Mouse (Mus musculus) intestine, embryonic 15.5 days (tissue): ENCODE results near the gene Ifit2. TPM values are rescaled to one million over a fixed set of nuclear protein-coding genes. Genes with fewer than 3 reads are reported as not detected.
"Not testable (repeated sequence)": the region's sequence is repeated elsewhere in the genome, so short reads cannot be mapped to it uniquely, and the experiment has no call there.

Experiments used
- ATAC-seq: fragments of 200-750 bp; cut with Nextera tagmentation; 2 replicates; pipeline ENCODE4 v1.8.0; 2017; ENCODE audit warnings: moderate TSS enrichment, moderate library complexity
- H3K27ac ChIP-seq: fragments of 300-500 bp; sonication (generic); 2 replicates; pipeline ENCODE4 v1.5.1; 2015; ENCODE audit warnings: mild to moderate bottlenecking, inconsistent platforms
- H3K27me3 ChIP-seq: fragments of 300-500 bp; sonication (generic); replicated peaks from 2 replicates; pipeline ENCODE4 v1.6.1; 2015; ENCODE audit warnings: inconsistent platforms
- H3K36me3 ChIP-seq: fragments of 300-500 bp; sonication (generic); 2 replicates; pipeline ENCODE4 v1.6.1; 2015; ENCODE audit warnings: inconsistent platforms
- H3K4me1 ChIP-seq: fragments of 300-500 bp; sonication (generic); replicated peaks from 2 replicates; pipeline ENCODE4 v1.6.1; 2015; ENCODE audit warnings: inconsistent platforms
- H3K4me2 ChIP-seq: fragments of 300-500 bp; sonication (generic); replicated peaks from 2 replicates; pipeline ENCODE4 v1.6.1; 2015; ENCODE audit warnings: mild to moderate bottlenecking, inconsistent platforms
- H3K4me3 ChIP-seq: fragments of 300-500 bp; sonication (generic); replicated peaks from 2 replicates; pipeline ENCODE4 v1.5.1; 2015; ENCODE audit warnings: inconsistent platforms
- H3K9ac ChIP-seq: fragments of 300-500 bp; sonication (generic); 2 replicates; pipeline ENCODE4 v1.6.1; 2015; ENCODE audit warnings: inconsistent platforms
- H3K9me3 ChIP-seq: fragments of 300-500 bp; sonication (generic); 2 replicates; pipeline ENCODE4 v1.6.1; 2016; ENCODE audit warnings: inconsistent platforms
- WGBS: fragments of 180-500 bp; shearing (Covaris S2); methylation state at CpG from one replicate; pipeline ENCODE4 v1.1.7; 2015; 5-methylcytosine and 5-hydroxymethylcytosine counted together
- polyA plus RNA-seq: library from polyadenylated mRNA; unstranded; fragments of >200 nt; fragmentation: Nextera tagmentation; extraction: Ambion mirVana; gene quantifications from 2 replicates; pipeline ENCODE4 v1.2.1, GENCODE M21; 2015

The Ifit2 gene
- polyA plus RNA-seq, 1 experiment from 2014 or later, result 6.7 TPM

- 75% methylated on average over 3 of the region's 3 CpGs for WGBS
- not testable (repeated sequence) for H3K9me3 ChIP-seq, H3K36me3 ChIP-seq, H3K4me2 ChIP-seq, H3K4me1 ChIP-seq, ATAC-seq, H3K27ac ChIP-seq, H3K4me3 ChIP-seq, H3K9ac ChIP-seq, H3K27me3 ChIP-seq
Measured at GRCm38 (mm10) chr19:34610118-34610517, 59.6 kb downstream of the Ifit2 start.

GRCm38 (mm10) chr19:34612243-34613001 lies 61.9 kb downstream of the Ifit2 start:
- ATAC-seq, H3K27me3 ChIP-seq, H3K36me3 ChIP-seq, H3K4me2 ChIP-seq, H3K4me1 ChIP-seq, H3K9me3 ChIP-seq, H3K4me3 ChIP-seq, H3K27ac ChIP-seq, H3K9ac ChIP-seq: not testable (repeated sequence)
- 84% methylated on average over 6 of the region's 11 CpGs for WGBS

- no peaks in the 10 kb centered on the region for H3K27me3 ChIP-seq
- H3K4me3 ChIP-seq, result no peak overlapping the region
- no peak for ATAC-seq
- no peaks in the 10 kb centered on the region for H3K9me3 ChIP-seq
- WGBS, result 84% methylated on average over 5 of the region's 5 CpGs
- H3K4me1 ChIP-seq, result no peaks in the 10 kb centered on the region
- no peak overlapping the region for H3K4me2 ChIP-seq
- H3K36me3 ChIP-seq, result no peaks in the 10 kb centered on the region
- no peak overlapping the region for H3K9ac ChIP-seq
- H3K27ac ChIP-seq, result no peak overlapping the region
Measured at GRCm38 (mm10) chr19:34620871-34621270, 70.4 kb downstream of the Ifit2 start.

- 95% methylated on average over 6 of the region's 6 CpGs for WGBS
- Histone ChIP-seq H3K27me3 (no peaks in the 10 kb centered on the region), H3K4me3 (no peak overlapping the region), H3K36me3 (no peaks in the 10 kb centered on the region), H3K9me3 (no peaks in the 10 kb centered on the region), H3K4me2 (no peak overlapping the region), H3K27ac (no peak overlapping the region), H3K4me1 (no peaks in the 10 kb centered on the region), H3K9ac (no peak overlapping the region)
- no peak for ATAC-seq
Measured at GRCm38 (mm10) chr19:34623781-34624180, 73.3 kb downstream of the Ifit2 start.

- H3K9me3 ChIP-seq, result no peaks in the 10 kb centered on the region
- H3K36me3 ChIP-seq, result no peaks in the 10 kb centered on the region
- no peak for ATAC-seq
- H3K27me3 ChIP-seq, result no peaks in the 10 kb centered on the region
- no peak overlapping the region for H3K4me2 ChIP-seq
- no peak overlapping the region for H3K4me3 ChIP-seq
- WGBS, result 82% methylated on average over 4 of the region's 4 CpGs
- H3K4me1 ChIP-seq, result no peaks in the 10 kb centered on the region
- no peak overlapping the region for H3K9ac ChIP-seq
- no peak overlapping the region for H3K27ac ChIP-seq
Measured at GRCm38 (mm10) chr19:34624663-34625062, 74.2 kb downstream of the Ifit2 start.

Other genes starting within 250 kb of the Ifit2 start
- gene Ch25h, start 75.5 kb upstream of the Ifit2 start, polyA plus RNA-seq, result 3.2 and 4.2 TPM in 2 replicates
- gene Lipa, start 23.2 kb upstream of the Ifit2 start, polyA plus RNA-seq, result 30.7 and 34.9 TPM in 2 replicates
- gene Ifit3, start 32.8 kb downstream of the Ifit2 start, polyA plus RNA-seq, result 0.81 and 1.5 TPM in 2 replicates
- 0.53 and 0.59 TPM in 2 replicates for gene Ifit1bl1, start 51.3 kb downstream of the Ifit2 start, polyA plus RNA-seq
- 0.23 and 0.29 TPM in 2 replicates for gene Ifit3b, start 57.3 kb downstream of the Ifit2 start, polyA plus RNA-seq
- 7.3 and 9.7 TPM in 2 replicates for gene Ifit1bl2, start 90.0 kb downstream of the Ifit2 start, polyA plus RNA-seq
- gene Ifit1, start 90.2 kb downstream of the Ifit2 start, polyA plus RNA-seq, result 7.9 and 9.1 TPM in 2 replicates
- 6.9 and 8.5 TPM in 2 replicates for gene Slc16a12, start 196.6 kb downstream of the Ifit2 start, polyA plus RNA-seq